Mouse (Mus musculus): Measurements from ENCODE around the gene Pitx1. TPM values are rescaled to one million over a fixed set of nuclear protein-coding genes. Genes with fewer than 3 reads are reported as not detected.
A peak's percentile ranks its signal among the peaks of the same experiment; 100 is the strongest.

Gene Pitx1
- polyA plus RNA-seq, 2 experiments: 59.5 to 63.1 TPM

GRCm38 (mm10) chr13:55867540-55868103 lies 31.6 kb upstream of the Pitx1 start:
- ATAC-seq (ENCODE audit: low FRiP score, low read depth): no peak

DNA sequence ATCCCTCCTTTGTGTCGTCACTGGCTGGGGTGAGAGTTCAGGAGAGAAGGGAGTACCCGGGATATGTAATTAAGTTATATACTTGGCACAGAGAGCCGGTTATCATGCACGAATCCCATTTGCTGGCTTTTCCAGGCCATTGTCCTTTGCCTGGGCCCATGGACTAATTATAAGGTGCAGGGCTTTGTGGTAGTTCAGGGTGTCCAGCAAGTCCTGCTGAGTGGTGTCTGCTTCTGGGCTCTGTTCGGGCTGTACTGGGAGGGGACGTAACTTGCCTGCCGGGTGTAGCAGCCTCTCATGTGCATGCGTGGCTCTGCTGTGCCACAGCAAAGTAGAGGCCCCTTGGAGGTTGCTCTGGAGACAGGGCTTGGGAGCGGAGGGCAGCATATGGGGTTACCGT lies 24.5 kb upstream of the Pitx1 start:
- TF ChIP-seq POLR2A (IDR thresholded peaks at IDR 0.05; ENCODE audit: borderline replicate concordance, extremely low read depth, insufficient read depth, insufficient read length): no peak
- Histone ChIP-seq H3K27me3 (ENCODE audit: control insufficient read depth, insufficient read depth, low read length) (peaks cover 53% of the 10 kb centered on the region), H3K4me3 (replicated peaks; ENCODE audit: low read length) (no peak overlapping the region), H3K4me1 (ENCODE audit: control insufficient read depth, insufficient read depth, low read length) (peaks cover 18% of the 10 kb centered on the region; the same call in 1 of the 2 replicates), H3K9ac (ENCODE audit: low read depth, low read length, severe bottlenecking) (no peak overlapping the region), H3K4me2 (replicated peaks; ENCODE audit: low read depth, low read length, severe bottlenecking) (no peak overlapping the region), H3K9me3 (ENCODE audit: control insufficient read depth, low read length) (no peaks in the 10 kb centered on the region), H3K27ac (replicated peaks; ENCODE audit: low read depth, low read length) (no peak overlapping the region), H3K36me3 (ENCODE audit: control insufficient read depth, insufficient read depth, low read length) (no peaks in the 10 kb centered on the region)
- 60% methylated on average over 10 of the region's 10 CpGs for WGBS
- DNase-seq (ENCODE audit: low spot score): no peak
- no peak for ATAC-seq (ENCODE audit: low FRiP score, low read depth)

More at GRCm38 (mm10) chr13:55867540-55868103, 31.6 kb upstream of the Pitx1 start:
- Histone ChIP-seq H3K4me2 (replicated peaks; ENCODE audit: low read depth, low read length, severe bottlenecking) (no peak overlapping the region), H3K4me1 (ENCODE audit: control insufficient read depth, insufficient read depth, low read length) (no peaks in the 10 kb centered on the region), H3K36me3 (ENCODE audit: control insufficient read depth, insufficient read depth, low read length) (no peaks in the 10 kb centered on the region), H3K4me3 (replicated peaks; ENCODE audit: low read length) (no peak overlapping the region), H3K27me3 (ENCODE audit: control insufficient read depth, insufficient read depth, low read length) (peaks cover 8% of the 10 kb centered on the region; the same call in 1 of the 2 replicates), H3K9me3 (ENCODE audit: control insufficient read depth, low read length) (no peaks in the 10 kb centered on the region), H3K27ac (replicated peaks; ENCODE audit: low read depth, low read length) (no peak overlapping the region), H3K9ac (ENCODE audit: low read depth, low read length, severe bottlenecking) (no peak overlapping the region)
- WGBS: 70% methylated on average over 13 of the region's 13 CpGs
- DNase-seq (ENCODE audit: low spot score): no peak
- TF ChIP-seq POLR2A (IDR thresholded peaks at IDR 0.05; ENCODE audit: borderline replicate concordance, extremely low read depth, insufficient read depth, insufficient read length): no peak

GRCm38 (mm10) chr13:55858463-55858862 lies 22.5 kb upstream of the Pitx1 start:
- DNase-seq (ENCODE audit: low spot score) (no peak), ATAC-seq (ENCODE audit: low FRiP score, low read depth) (no peak)
- 72% methylated on average over 5 of the region's 5 CpGs for WGBS
- H3K27me3 ChIP-seq (ENCODE audit: control insufficient read depth, insufficient read depth, low read length): peaks cover 63% of the 10 kb centered on the region
- TF ChIP-seq POLR2A (IDR thresholded peaks at IDR 0.05; ENCODE audit: borderline replicate concordance, extremely low read depth, insufficient read depth, insufficient read length): no peak
- no peak overlapping the region for H3K4me3 ChIP-seq (replicated peaks; ENCODE audit: low read length)
- H3K9ac ChIP-seq (ENCODE audit: low read depth, low read length, severe bottlenecking): no peak overlapping the region
- no peaks in the 10 kb centered on the region for H3K9me3 ChIP-seq (ENCODE audit: control insufficient read depth, low read length)
- peaks cover 18% of the 10 kb centered on the region; the same call in 1 of the 2 replicates for H3K4me1 ChIP-seq (ENCODE audit: control insufficient read depth, insufficient read depth, low read length)
- H3K36me3 ChIP-seq (ENCODE audit: control insufficient read depth, insufficient read depth, low read length): no peaks in the 10 kb centered on the region
- H3K27ac ChIP-seq (replicated peaks; ENCODE audit: low read depth, low read length): no peak overlapping the region
- H3K4me2 ChIP-seq (replicated peaks; ENCODE audit: low read depth, low read length, severe bottlenecking): no peak overlapping the region

- Histone ChIP-seq H3K27me3 (ENCODE audit: control insufficient read depth, insufficient read depth, low read length) (peaks cover 48% of the 10 kb centered on the region), H3K36me3 (ENCODE audit: control insufficient read depth, insufficient read depth, low read length) (no peaks in the 10 kb centered on the region), H3K4me3 (replicated peaks; ENCODE audit: low read length) (no peak overlapping the region), H3K4me2 (replicated peaks; ENCODE audit: low read depth, low read length, severe bottlenecking) (no peak overlapping the region), H3K4me1 (ENCODE audit: control insufficient read depth, insufficient read depth, low read length) (peaks cover 18% of the 10 kb centered on the region; the same call in 1 of the 2 replicates), H3K9ac (ENCODE audit: low read depth, low read length, severe bottlenecking) (no peak overlapping the region), H3K27ac (replicated peaks; ENCODE audit: low read depth, low read length) (no peak overlapping the region), H3K9me3 (ENCODE audit: control insufficient read depth, low read length) (no peaks in the 10 kb centered on the region)
- DNase-seq (ENCODE audit: low spot score) (peak; percentile 65), ATAC-seq (ENCODE audit: low FRiP score, low read depth) (peak; percentile 65)
- no peak for TF ChIP-seq POLR2A (IDR thresholded peaks at IDR 0.05; ENCODE audit: borderline replicate concordance, extremely low read depth, insufficient read depth, insufficient read length)
- WGBS: 32% methylated on average over 7 of the region's 7 CpGs
Observed at GRCm38 (mm10) chr13:55855793-55856192, 19.8 kb upstream of the Pitx1 start.

GRCm38 (mm10) chr13:55852205-55852604 lies 16.2 kb upstream of the Pitx1 start:
- Histone ChIP-seq H3K9me3 (ENCODE audit: control insufficient read depth, low read length) (no peaks in the 10 kb centered on the region), H3K27me3 (ENCODE audit: control insufficient read depth, insufficient read depth, low read length) (peaks cover 34% of the 10 kb centered on the region), H3K4me3 (replicated peaks; ENCODE audit: low read length) (no peak overlapping the region), H3K27ac (replicated peaks; ENCODE audit: low read depth, low read length) (no peak overlapping the region), H3K9ac (ENCODE audit: low read depth, low read length, severe bottlenecking) (no peak overlapping the region), H3K4me2 (replicated peaks; ENCODE audit: low read depth, low read length, severe bottlenecking) (no peak overlapping the region), H3K4me1 (ENCODE audit: control insufficient read depth, insufficient read depth, low read length) (peaks cover 18% of the 10 kb centered on the region), H3K36me3 (ENCODE audit: control insufficient read depth, insufficient read depth, low read length) (no peaks in the 10 kb centered on the region)
- WGBS: 67% methylated on average over 3 of the region's 3 CpGs
- ATAC-seq (ENCODE audit: low FRiP score, low read depth) (no peak), DNase-seq (ENCODE audit: low spot score) (no peak)
- TF ChIP-seq POLR2A (IDR thresholded peaks at IDR 0.05; ENCODE audit: borderline replicate concordance, extremely low read depth, insufficient read depth, insufficient read length): no peak
